Mouse (Mus musculus): ENCODE data around the gene Cenpk. TPM values are rescaled to one million over a fixed set of nuclear protein-coding genes. Genes with fewer than 3 reads are reported as not detected.
A peak's percentile ranks its signal among the peaks of the same experiment; 100 is the strongest.
"Not testable (repeated sequence)": the region's sequence is repeated elsewhere in the genome, so short reads cannot be mapped to it uniquely, and the experiment has no call there.

Cenpk gene
- total RNA-seq (2021), result 10 to 100 TPM in 1 of 2 experiments, 1 to 10 TPM in 1; 6.5 to 10.2 TPM
- long read RNA-seq, experiment 1, partial matches to known transcripts, result 0 of 5 reads
- long read RNA-seq, experiment 1, other reads (novel, unspliced or antisense), result 5 of 5 reads
- long read RNA-seq, experiment 2, partial matches to known transcripts, result 0 of 11 reads
- long read RNA-seq, experiment 2, other reads (novel, unspliced or antisense), result 11 of 11 reads

DNA sequence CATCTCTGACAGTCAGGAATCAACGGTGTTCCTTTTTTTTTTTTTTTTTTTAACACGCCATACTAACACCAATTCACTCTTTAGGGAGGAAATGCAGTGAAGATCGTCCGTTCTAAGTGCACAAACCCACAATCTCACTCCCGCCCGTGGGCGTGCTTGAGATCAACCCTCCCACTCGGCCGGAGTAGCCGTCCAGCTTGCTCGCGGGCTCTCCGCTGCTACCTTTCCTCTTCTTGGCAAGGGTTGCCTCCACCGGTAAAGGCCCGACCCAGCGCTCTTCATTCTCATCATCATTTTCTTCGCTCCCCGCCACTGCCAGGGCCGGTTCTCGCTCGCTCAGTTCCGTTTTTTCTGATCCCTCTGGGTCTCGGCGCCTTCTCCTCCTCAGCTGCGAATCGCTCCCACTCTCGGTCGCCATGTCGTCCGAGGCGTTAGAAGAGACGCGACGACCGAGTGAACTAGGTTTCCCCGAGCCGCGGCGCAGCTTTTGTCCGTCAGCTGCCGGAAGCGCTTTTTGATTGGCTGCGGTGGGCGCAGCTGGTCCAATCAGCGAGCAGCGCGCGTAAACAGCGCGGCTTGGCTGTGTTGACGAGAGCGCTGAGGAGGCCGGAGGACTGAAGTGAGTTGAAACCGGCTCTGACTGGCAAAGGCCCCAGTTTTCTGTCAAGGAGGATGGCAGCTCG, at the start of gene Cenpk, which contains the start of gene Ppwd1:
Cenpk (plus strand) TSS at position 228 of the 683 bp plus-strand sequence.
Ppwd1 (minus strand) TSS at position 460 of the 683 bp plus-strand sequence.
- peak; percentile 91 to 96 for DNase-seq (ENCODE audit: low spot score in 2 of 2)

- DNase-seq (ENCODE audit: low spot score in 2 of 2), result peak; percentile 90 to 98
These were observed 49.7 kb upstream of the Cenpk start, which contains the start of gene Trim23 for GRCm38 (mm10) chr13:104178650-104179121. TSS of gene Trim23 (plus strand) at chr13:104178797.

GRCm38 (mm10) chr13:104179176-104179888, 49.1 kb upstream of the Cenpk start:
- no peak for DNase-seq (ENCODE audit: low spot score in 2 of 2)

- DNase-seq (ENCODE audit: low spot score in 2 of 2), result no peak
These were observed 41.1 kb upstream of the Cenpk start for GRCm38 (mm10) chr13:104187357-104187756.

GRCm38 (mm10) chr13:104195891-104196290, 32.5 kb upstream of the Cenpk start:
- not testable (repeated sequence) for DNase-seq (ENCODE audit: low spot score in 2 of 2)

DNA sequence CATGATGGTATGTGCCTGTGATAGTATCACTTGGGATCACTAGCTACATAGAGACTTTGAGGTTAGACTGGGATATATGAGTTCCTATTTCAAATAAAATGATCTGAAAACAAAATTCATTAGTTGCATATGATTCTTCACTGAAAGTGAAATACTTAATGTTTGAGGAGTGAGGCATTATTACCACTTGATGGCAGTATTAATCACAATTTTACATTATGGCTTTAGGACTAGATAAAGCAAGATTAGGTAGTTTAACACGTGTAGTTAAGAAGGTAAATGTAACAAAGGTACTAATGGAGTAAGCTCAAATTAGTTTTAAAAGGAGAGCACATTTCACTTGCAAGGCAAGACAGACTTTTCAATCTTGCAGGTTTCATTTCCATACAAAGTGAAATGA, 24.1 kb upstream of the Cenpk start:
- DNase-seq (ENCODE audit: low spot score in 2 of 2), result no peak

DNA sequence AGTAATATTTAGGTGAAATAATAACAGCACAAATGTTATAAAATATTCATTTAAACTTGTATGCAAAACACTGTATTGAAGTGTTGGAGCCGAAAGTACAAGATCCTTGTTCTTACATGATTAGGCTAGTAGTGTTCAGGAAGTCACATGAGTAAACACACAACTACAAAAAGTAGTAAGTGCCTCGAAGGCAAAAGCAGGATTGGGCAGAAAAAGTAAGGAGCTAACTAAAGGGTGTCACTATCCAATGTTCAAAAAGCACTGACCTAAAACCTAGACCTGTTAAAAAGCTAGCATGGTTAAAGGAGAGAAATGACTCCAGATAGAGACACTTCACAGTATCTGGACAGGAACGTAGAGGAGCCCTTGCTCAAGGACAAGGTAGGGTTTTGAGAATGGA, 933 bp upstream of the Cenpk start:
- DNase-seq (ENCODE audit: low spot score in 2 of 2), result no peak

- no peak for DNase-seq (ENCODE audit: low spot score in 2 of 2)
These were observed 770 bp downstream of the Cenpk start for GRCm38 (mm10) chr13:104229181-104229580.

- DNase-seq (ENCODE audit: low spot score in 2 of 2), result no peak
These were observed 30.6 kb downstream of the Cenpk start for GRCm38 (mm10) chr13:104258997-104259396.

DNA sequence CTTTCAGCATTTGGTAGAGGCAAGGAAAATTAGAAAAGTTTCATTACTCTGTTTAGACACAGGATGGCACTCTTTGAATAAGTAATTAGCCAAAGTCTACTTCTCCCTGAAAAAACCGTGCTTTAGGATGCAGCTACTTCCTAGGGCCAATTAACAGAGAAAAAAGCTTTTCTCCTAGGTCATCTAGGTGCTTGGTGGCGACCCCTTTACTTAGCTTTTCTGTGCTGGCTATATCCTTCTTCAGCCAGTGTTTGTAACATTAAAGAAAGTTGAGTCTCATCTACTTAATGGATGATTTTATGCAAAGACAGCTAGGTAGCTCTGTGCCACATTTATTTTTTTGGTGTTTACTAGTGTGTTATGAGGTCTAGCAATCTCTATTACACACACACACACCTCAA, 56.6 kb downstream of the Cenpk start:
- no peak for DNase-seq (ENCODE audit: low spot score in 2 of 2)

DNA sequence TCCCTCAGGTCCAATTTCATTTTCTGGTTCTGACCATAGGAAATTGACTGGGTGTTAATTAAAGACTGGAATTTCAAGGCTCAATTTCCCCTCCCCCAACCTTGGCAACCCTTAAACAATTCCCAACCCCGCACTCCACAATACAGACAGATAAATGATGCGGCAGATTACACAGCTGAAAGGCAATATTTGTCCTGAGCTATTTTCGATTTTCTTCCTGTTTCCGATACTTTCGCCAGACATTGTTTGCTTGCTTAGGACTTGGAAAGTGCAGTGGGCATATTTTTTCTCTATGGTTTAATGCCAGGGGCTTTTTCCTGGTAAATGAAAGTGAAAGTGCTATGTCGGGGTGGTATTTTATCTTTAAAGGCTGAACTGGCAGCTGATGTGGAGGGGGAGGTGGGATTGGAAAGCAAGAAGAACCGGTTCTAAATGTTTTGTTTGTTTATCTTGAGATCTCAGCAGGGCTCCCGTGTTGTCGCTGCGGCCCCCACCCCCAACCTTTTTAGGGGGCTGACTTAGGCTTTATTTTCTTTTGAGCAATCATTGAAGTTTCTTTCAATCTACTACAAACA, 57.4 kb downstream of the Cenpk start:
- peak in 1 of 2 experiments; percentile 12 for DNase-seq (ENCODE audit: low spot score in 2 of 2)

- no peak for DNase-seq (ENCODE audit: low spot score in 2 of 2)
These were observed 57.9 kb downstream of the Cenpk start for GRCm38 (mm10) chr13:104286336-104286735.

DNA sequence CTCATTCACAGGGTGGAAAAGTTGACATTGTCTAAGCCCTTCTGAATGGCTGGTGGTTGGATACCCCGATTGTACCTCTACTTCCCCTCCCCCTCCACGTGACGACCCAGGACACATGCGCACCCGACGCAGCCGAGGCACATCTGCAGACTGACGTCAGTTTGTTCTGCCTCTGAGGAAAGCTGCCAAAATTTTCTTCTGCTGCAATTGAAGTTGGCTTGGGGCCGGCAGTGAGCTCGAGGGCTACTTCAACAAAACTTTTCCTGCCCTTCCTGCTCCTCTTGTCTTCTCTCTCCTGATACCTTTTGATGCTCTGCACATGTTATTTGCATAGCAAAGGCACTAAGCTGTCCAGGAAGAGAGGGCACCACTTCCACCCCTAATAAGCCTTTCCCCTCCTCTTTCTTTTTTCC, 58.5 kb downstream of the Cenpk start:
- DNase-seq (ENCODE audit: low spot score in 2 of 2), result peak; percentile 79 to 89

- peak in 1 of 2 experiments; percentile 16 for DNase-seq (ENCODE audit: low spot score in 2 of 2)
These were observed 59.2 kb downstream of the Cenpk start, which contains the start of gene Adamts6 for GRCm38 (mm10) chr13:104287366-104288225. TSS of gene Adamts6 (plus strand) at chr13:104287835.

DNA sequence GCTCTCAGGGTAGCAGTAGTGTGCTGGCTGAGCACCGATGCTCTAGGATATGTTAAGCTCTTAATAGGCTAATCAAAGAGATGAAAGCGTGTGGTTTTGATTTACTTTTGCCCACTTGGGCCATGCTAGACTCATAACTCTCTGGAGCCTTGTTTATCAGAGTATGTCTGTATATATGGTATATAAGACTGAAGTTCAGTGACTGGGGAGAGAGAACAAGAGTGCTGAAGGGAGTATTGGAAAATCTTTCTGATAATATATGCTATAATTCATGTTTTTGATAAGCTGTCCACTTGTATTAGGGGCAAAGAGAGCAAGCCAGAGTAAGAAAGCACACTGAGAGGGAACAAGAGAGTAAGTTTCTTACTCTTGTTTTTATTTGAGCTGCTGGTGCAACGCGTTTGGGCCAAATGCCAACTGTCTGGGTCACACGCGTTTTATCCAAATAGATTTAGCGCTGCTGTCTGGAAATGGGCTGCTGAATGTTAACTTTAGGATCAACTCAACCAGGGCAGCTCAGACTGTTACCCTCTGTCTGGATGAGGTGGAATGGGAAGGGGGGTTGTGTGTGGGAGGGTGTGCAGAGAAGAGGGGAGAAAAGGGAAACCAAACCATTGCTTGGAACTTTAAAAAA, 59.9 kb downstream of the Cenpk start:
- peak; percentile 24 to 71 for DNase-seq (ENCODE audit: low spot score in 2 of 2)

- no peak for DNase-seq (ENCODE audit: low spot score in 2 of 2)
These were observed 60.8 kb downstream of the Cenpk start for GRCm38 (mm10) chr13:104289176-104289575.

DNA sequence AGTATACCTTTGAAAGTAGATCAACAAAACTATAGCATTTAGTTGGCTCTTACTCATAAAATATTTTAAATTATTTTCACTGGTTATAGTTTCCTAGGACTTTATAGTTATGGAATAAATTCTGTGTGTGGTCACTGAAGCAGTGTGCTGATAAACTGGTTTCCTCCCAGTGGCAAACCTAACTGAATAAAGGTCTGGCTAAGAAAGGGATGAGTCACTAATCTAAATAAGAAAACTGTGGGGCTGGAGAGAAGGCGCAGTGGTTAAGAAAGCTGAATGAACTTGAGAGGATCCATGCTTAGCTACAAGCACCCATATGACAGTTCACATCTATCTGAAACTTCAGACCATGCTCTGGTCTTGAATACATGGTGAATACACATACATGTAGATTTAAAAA, 67.1 kb downstream of the Cenpk start:
- no peak for DNase-seq (ENCODE audit: low spot score in 2 of 2)
